Mouse (Mus musculus): ENCODE data around the gene Cd3g. TPM values are rescaled to one million over a fixed set of nuclear protein-coding genes. Genes with fewer than 3 reads are reported as not detected.
"Not testable (repeated sequence)": the region's sequence is repeated elsewhere in the genome, so short reads cannot be mapped to it uniquely, and the experiment has no call there.

The Cd3g gene
- total RNA-seq, 1 experiment from 2014 or later = 7.8 TPM

GRCm38 (mm10) chr9:44993268-44993667 is 13.0 kb upstream of the Cd3g start:
- no peak for ATAC-seq (replicated peaks in 1 of 2; ENCODE audit: insufficient read depth in 1 of 2, low FRiP score in 2 of 2, low TSS enrichment in 1 of 2, low read depth in 1 of 2, poor library complexity in 2 of 2, severe bottlenecking in 2 of 2)

DNA sequence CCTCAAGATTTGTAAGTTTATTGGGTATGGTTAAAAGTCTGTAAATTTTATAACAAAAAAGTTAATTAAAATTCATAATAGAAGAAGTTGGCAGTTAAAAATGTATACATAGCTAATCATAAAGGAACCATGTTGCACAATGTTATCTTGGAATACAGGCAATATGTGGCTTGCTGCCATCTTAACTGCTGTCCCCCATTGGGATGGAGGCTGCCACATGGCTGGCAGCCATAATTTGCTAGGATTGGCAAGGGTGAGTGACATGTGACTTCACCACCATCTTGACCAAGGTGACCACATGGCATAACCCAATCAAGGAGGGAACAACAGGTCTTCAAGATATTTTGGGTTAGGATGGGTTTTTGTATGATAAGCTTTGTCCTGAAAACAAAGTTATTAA is 12.0 kb upstream of the Cd3g start:
- ATAC-seq (replicated peaks in 1 of 2; ENCODE audit: insufficient read depth in 1 of 2, low FRiP score in 2 of 2, low TSS enrichment in 1 of 2, low read depth in 1 of 2, poor library complexity in 2 of 2, severe bottlenecking in 2 of 2) = no peak

DNA sequence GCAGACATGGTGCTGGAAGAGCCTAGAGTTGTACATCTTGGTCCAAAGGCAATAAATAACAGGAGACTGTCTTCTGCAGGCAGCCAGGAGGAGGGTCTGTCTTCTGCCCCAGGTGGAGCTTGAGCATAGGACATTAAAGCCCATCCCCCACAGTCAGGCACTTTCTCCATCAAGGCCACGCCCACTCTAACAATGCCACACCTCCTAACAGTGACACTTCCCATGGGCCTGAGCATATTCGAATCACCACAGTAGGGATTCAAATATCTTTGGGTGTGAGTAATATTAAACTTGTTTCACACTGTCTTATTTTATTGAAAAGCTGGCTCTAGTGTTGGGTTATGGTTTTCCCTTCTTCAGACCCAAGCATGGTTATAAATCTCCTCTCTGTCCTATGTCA is 11.6 kb upstream of the Cd3g start:
- ATAC-seq (replicated peaks in 1 of 2; ENCODE audit: insufficient read depth in 1 of 2, low FRiP score in 2 of 2, low TSS enrichment in 1 of 2, low read depth in 1 of 2, poor library complexity in 2 of 2, severe bottlenecking in 2 of 2) = no peak

DNA sequence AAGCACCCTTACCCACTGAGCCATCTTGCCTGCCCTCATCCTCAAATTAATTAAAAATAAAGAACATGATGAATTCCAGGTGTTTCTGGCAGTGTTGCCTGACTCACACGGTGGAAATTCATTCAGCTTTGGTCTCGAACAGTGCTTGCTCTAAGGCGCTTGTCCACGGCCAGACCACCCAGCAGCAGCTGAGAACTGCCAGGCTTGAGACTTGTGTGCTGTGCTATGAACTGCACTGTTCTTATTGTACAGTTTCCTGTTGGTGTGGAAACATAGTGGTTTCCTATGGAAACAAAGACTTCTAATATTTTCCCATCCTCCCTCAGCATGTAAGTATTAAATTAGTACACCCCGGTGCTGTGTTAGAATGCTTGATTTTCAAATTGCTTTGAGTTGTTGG is 6.7 kb upstream of the Cd3g start:
- peak; percentile 7 to 20; a peak in 1 of 4 replicates for ATAC-seq (replicated peaks in 1 of 2; ENCODE audit: insufficient read depth in 1 of 2, low FRiP score in 2 of 2, low TSS enrichment in 1 of 2, low read depth in 1 of 2, poor library complexity in 2 of 2, severe bottlenecking in 2 of 2)

- ATAC-seq (replicated peaks in 1 of 2; ENCODE audit: insufficient read depth in 1 of 2, low FRiP score in 2 of 2, low TSS enrichment in 1 of 2, low read depth in 1 of 2, poor library complexity in 2 of 2, severe bottlenecking in 2 of 2) = peak; percentile 98
Observed at GRCm38 (mm10) chr9:44986242-44986781, 6.1 kb upstream of the Cd3g start.

- ATAC-seq (replicated peaks in 1 of 2; ENCODE audit: insufficient read depth in 1 of 2, low FRiP score in 2 of 2, low TSS enrichment in 1 of 2, low read depth in 1 of 2, poor library complexity in 2 of 2, severe bottlenecking in 2 of 2) = no peak
Observed at GRCm38 (mm10) chr9:44985721-44986161, 5.5 kb upstream of the Cd3g start.

DNA sequence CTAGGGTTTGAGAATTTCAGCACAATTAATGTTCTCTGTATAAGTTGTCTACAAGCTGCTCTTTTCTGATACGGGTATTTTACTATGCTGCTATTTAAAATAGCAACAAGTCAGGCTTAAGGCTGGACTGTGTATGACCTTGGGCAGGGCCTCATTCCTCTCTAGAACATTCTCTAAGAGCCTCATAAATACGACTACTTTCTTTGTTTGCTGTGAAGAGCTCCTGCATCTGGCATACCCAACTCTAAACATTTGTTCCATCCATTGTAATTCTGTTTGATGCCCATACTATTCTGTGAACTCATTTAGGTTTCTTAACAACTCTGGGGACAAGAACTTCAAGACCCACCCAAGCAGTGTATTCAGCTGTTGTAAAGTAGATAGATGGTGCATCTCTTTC is 2.8 kb upstream of the Cd3g start:
- no peak for ATAC-seq (replicated peaks in 1 of 2; ENCODE audit: insufficient read depth in 1 of 2, low FRiP score in 2 of 2, low TSS enrichment in 1 of 2, low read depth in 1 of 2, poor library complexity in 2 of 2, severe bottlenecking in 2 of 2)

GRCm38 (mm10) chr9:44982531-44982930 is 2.3 kb upstream of the Cd3g start:
- no peak for ATAC-seq (replicated peaks in 1 of 2; ENCODE audit: insufficient read depth in 1 of 2, low FRiP score in 2 of 2, low TSS enrichment in 1 of 2, low read depth in 1 of 2, poor library complexity in 2 of 2, severe bottlenecking in 2 of 2)

- ATAC-seq (replicated peaks in 1 of 2; ENCODE audit: insufficient read depth in 1 of 2, low FRiP score in 2 of 2, low TSS enrichment in 1 of 2, low read depth in 1 of 2, poor library complexity in 2 of 2, severe bottlenecking in 2 of 2) = no peak
Observed at GRCm38 (mm10) chr9:44982081-44982480, 1.9 kb upstream of the Cd3g start.

GRCm38 (mm10) chr9:44981676-44982075 is 1.4 kb upstream of the Cd3g start, which contains the start of gene Cd3d:
Cd3d (plus strand) TSS chr9:44981786.
- ATAC-seq (replicated peaks in 1 of 2; ENCODE audit: insufficient read depth in 1 of 2, low FRiP score in 2 of 2, low TSS enrichment in 1 of 2, low read depth in 1 of 2, poor library complexity in 2 of 2, severe bottlenecking in 2 of 2) = no peak

DNA sequence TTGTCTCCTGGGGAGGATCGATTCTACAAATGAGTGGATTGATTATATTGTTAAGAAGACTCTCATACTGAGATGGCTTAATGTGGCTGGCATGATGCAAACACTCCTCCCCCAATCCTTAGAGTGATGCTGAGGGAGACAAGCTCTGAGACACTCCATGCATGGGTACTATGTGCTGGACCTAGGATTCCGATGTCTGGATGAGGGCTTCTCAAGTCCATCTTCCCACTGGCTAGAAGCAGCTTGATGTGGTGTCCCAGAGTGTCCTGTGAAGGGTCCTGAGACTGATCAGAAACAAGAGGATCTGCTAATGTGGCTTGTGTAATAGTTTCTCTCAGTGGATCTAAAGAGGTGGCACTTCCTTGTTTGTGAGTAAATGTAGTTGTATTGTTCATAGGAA is 873 bp upstream of the Cd3g start:
- no peak for ATAC-seq (replicated peaks in 1 of 2; ENCODE audit: insufficient read depth in 1 of 2, low FRiP score in 2 of 2, low TSS enrichment in 1 of 2, low read depth in 1 of 2, poor library complexity in 2 of 2, severe bottlenecking in 2 of 2)

- ATAC-seq (replicated peaks in 1 of 2; ENCODE audit: insufficient read depth in 1 of 2, low FRiP score in 2 of 2, low TSS enrichment in 1 of 2, low read depth in 1 of 2, poor library complexity in 2 of 2, severe bottlenecking in 2 of 2) = no peak
Observed at GRCm38 (mm10) chr9:44979806-44980205, 425 bp downstream of the Cd3g start.

- ATAC-seq (replicated peaks in 1 of 2; ENCODE audit: insufficient read depth in 1 of 2, low FRiP score in 2 of 2, low TSS enrichment in 1 of 2, low read depth in 1 of 2, poor library complexity in 2 of 2, severe bottlenecking in 2 of 2) = no peak
Observed at GRCm38 (mm10) chr9:44977813-44978212, 2.4 kb downstream of the Cd3g start.

GRCm38 (mm10) chr9:44969450-44969849 is 10.8 kb downstream of the Cd3g start:
- no peak for ATAC-seq (replicated peaks in 1 of 2; ENCODE audit: insufficient read depth in 1 of 2, low FRiP score in 2 of 2, low TSS enrichment in 1 of 2, low read depth in 1 of 2, poor library complexity in 2 of 2, severe bottlenecking in 2 of 2)

DNA sequence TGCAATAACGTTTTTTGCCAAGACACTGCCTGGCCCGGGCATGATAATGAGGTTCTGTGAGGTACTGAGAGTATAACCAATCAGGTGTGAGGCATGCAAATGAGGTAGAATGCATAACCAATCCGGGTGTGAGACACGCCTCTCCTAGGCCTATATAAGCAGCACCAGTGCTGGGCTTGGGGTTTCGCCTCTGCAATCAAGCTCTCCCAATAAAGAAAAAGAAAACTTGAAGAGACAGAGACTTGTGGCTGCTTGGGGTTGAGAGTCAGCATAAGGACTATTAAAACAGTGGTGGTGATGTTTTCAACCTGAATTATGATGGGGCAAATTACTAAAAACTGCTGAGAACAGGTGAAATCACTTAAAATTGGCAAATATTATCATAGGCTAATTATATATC is 12.5 kb downstream of the Cd3g start:
- ATAC-seq (replicated peaks in 1 of 2; ENCODE audit: insufficient read depth in 1 of 2, low FRiP score in 2 of 2, low TSS enrichment in 1 of 2, low read depth in 1 of 2, poor library complexity in 2 of 2, severe bottlenecking in 2 of 2) = not testable (repeated sequence)

GRCm38 (mm10) chr9:44966815-44967242 is 13.4 kb downstream of the Cd3g start:
- ATAC-seq (replicated peaks in 1 of 2; ENCODE audit: insufficient read depth in 1 of 2, low FRiP score in 2 of 2, low TSS enrichment in 1 of 2, low read depth in 1 of 2, poor library complexity in 2 of 2, severe bottlenecking in 2 of 2) = peak; percentile 88

- no peak for ATAC-seq (replicated peaks in 1 of 2; ENCODE audit: insufficient read depth in 1 of 2, low FRiP score in 2 of 2, low TSS enrichment in 1 of 2, low read depth in 1 of 2, poor library complexity in 2 of 2, severe bottlenecking in 2 of 2)
Observed at GRCm38 (mm10) chr9:44965833-44966466, 14.3 kb downstream of the Cd3g start.

- peak; percentile 91 to 95 for ATAC-seq (replicated peaks in 1 of 2; ENCODE audit: insufficient read depth in 1 of 2, low FRiP score in 2 of 2, low TSS enrichment in 1 of 2, low read depth in 1 of 2, poor library complexity in 2 of 2, severe bottlenecking in 2 of 2)
Observed at GRCm38 (mm10) chr9:44965126-44965832, 15.0 kb downstream of the Cd3g start, which contains the start of gene Ube4a. Ube4a (minus strand) TSS chr9:44965600.
